Mouse (Mus musculus) kidney, adult 2 months (tissue): ENCODE data around the gene Inpp5d.
A peak's percentile ranks its signal among the peaks of the same experiment; 100 is the strongest.

ENCODE experiments used
- CTCF ChIP-seq: fragments of 200-500 bp; conservative IDR thresholded peaks from 2 replicates; pipeline ENCODE4 v1.5.1; 2011; ENCODE audit warnings: low read depth, mild to moderate bottlenecking, control low read depth, low read length, moderate library complexity, mixed read lengths; ENCODE audit not compliant: insufficient read depth, insufficient read length
- POLR2A ChIP-seq: fragments of 200-500 bp; IDR thresholded peaks from one replicate; pipeline ENCODE4 v1.6.1; 2011; ENCODE audit warnings: low read depth, low read length, control low read depth

DNA sequence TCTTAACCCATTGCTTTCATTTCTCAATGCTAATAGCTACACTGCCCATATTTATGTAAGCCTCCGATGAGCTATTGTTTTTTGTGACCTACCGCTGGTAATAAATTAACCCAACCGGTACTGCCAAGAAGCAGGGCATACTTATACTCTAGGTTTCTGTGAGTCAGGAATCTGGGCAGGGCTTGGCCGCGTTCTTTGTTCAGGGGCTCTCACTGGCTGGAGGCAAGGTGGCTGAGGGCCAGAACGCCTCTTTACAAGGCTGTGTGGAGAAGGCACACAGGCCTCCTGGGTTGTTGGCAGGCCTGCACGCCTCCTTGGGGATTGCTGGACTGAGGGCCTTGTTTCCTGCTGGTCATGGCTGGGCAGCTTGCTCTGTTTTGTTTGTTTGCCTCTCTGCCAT is 45.3 kb upstream of the Inpp5d start:
- TF ChIP-seq POLR2A (no peak), CTCF (0 out of 2 replicates have a peak, but pooled peaks have one; percentile 6)
